Mouse (Mus musculus): ENCODE measurements around the gene Fxyd5. TPM values are rescaled to one million over a fixed set of nuclear protein-coding genes. Genes with fewer than 3 reads are reported as not detected.

Gene Fxyd5
- 31.5 and 35.9 TPM in 2 replicates for polyA plus RNA-seq (2015; fragmentation: Nextera tagmentation; extraction: Ambion mirVana)

- 36% methylated on average over 10 of the region's 10 CpGs for WGBS
- H3K27me3 ChIP-seq (ENCODE audit: insufficient read depth, low read length): no peaks in the 10 kb centered on the region
- H3K27ac ChIP-seq: no peak within 1 kb of the TSS; the same call in 1 of the 2 replicates
These were observed at the start of gene Fxyd5 for GRCm38 (mm10) chr7:31042431-31042910. Fxyd5 (minus strand) TSS chr7:31042481.

GRCm38 (mm10) chr7:31089721-31090120, 47.4 kb upstream of the Fxyd5 start:
- no peak overlapping the region for H3K4me2 ChIP-seq (ENCODE audit: low read length)
- H3K4me3 ChIP-seq (replicated peaks; ENCODE audit: low read depth, low read length): no peak overlapping the region
- 68% methylated on average over 2 of the region's 2 CpGs for WGBS
- DNase-seq (ENCODE audit: low spot score) (peak; percentile 39), ATAC-seq (replicated peaks; ENCODE audit: low FRiP score, low read depth) (no peak)
- no peaks in the 10 kb centered on the region for H3K9me3 ChIP-seq (replicated peaks; ENCODE audit: low read length)
- no peaks in the 10 kb centered on the region for H3K27me3 ChIP-seq (ENCODE audit: insufficient read depth, low read length)
- peaks cover 3% of the 10 kb centered on the region; the same call in 1 of the 2 replicates for H3K4me1 ChIP-seq (replicated peaks; ENCODE audit: insufficient read depth, low read length)
- H3K27ac ChIP-seq: 0 out of 2 replicates have a peak overlapping the region, but pooled peaks have one; percentile 36
- H3K36me3 ChIP-seq (ENCODE audit: insufficient read depth, low read length): no peaks in the 10 kb centered on the region
- no peak overlapping the region for H3K9ac ChIP-seq (ENCODE audit: low read depth, low read length)
- TF ChIP-seq CTCF (IDR thresholded peaks at IDR 0.05; ENCODE audit: low read depth): no peak

More at GRCm38 (mm10) chr7:31042431-31042910, at the start of gene Fxyd5:
- peak within 1 kb of the TSS; percentile 24; the same call in 1 of the 2 replicates for H3K9ac ChIP-seq (ENCODE audit: low read depth, low read length)
- no peak for TF ChIP-seq CTCF (IDR thresholded peaks at IDR 0.05; ENCODE audit: low read depth)
- ATAC-seq (replicated peaks; ENCODE audit: low FRiP score, low read depth) (no peak), DNase-seq (ENCODE audit: low spot score) (no peak)
- peaks cover 10% of the 10 kb centered on the region; the same call in 1 of the 2 replicates for H3K4me1 ChIP-seq (replicated peaks; ENCODE audit: insufficient read depth, low read length)
- no peaks in the 10 kb centered on the region for H3K9me3 ChIP-seq (replicated peaks; ENCODE audit: low read length)
- no peaks in the 10 kb centered on the region for H3K36me3 ChIP-seq (ENCODE audit: insufficient read depth, low read length)
- H3K4me3 ChIP-seq (replicated peaks; ENCODE audit: low read depth, low read length): peak within 1 kb of the TSS; percentile 27
- H3K4me2 ChIP-seq (ENCODE audit: low read length): peak within 1 kb of the TSS; percentile 61

GRCm38 (mm10) chr7:31088206-31088605, 45.9 kb upstream of the Fxyd5 start:
- H3K27me3 ChIP-seq (ENCODE audit: insufficient read depth, low read length): no peaks in the 10 kb centered on the region
- H3K9me3 ChIP-seq (replicated peaks; ENCODE audit: low read length): no peaks in the 10 kb centered on the region
- H3K9ac ChIP-seq (ENCODE audit: low read depth, low read length): no peak overlapping the region
- ATAC-seq (replicated peaks; ENCODE audit: low FRiP score, low read depth) (no peak), DNase-seq (ENCODE audit: low spot score) (no peak)
- no peaks in the 10 kb centered on the region for H3K36me3 ChIP-seq (ENCODE audit: insufficient read depth, low read length)
- WGBS: 68% methylated on average over 3 of the region's 3 CpGs
- no peak overlapping the region for H3K4me2 ChIP-seq (ENCODE audit: low read length)
- TF ChIP-seq CTCF (IDR thresholded peaks at IDR 0.05; ENCODE audit: low read depth): no peak
- no peak overlapping the region for H3K27ac ChIP-seq
- H3K4me3 ChIP-seq (replicated peaks; ENCODE audit: low read depth, low read length): no peak overlapping the region
- peaks cover 6% of the 10 kb centered on the region; the same call in 1 of the 2 replicates for H3K4me1 ChIP-seq (replicated peaks; ENCODE audit: insufficient read depth, low read length)

GRCm38 (mm10) chr7:31087262-31087661, 45.0 kb upstream of the Fxyd5 start:
- DNase-seq (ENCODE audit: low spot score) (no peak), ATAC-seq (replicated peaks; ENCODE audit: low FRiP score, low read depth) (no peak)
- 41% methylated on average over 2 of the region's 2 CpGs for WGBS
- H3K9me3 ChIP-seq (replicated peaks; ENCODE audit: low read length): no peaks in the 10 kb centered on the region
- no peak overlapping the region for H3K4me3 ChIP-seq (replicated peaks; ENCODE audit: low read depth, low read length)
- H3K36me3 ChIP-seq (ENCODE audit: insufficient read depth, low read length): no peaks in the 10 kb centered on the region
- H3K27ac ChIP-seq: no peak overlapping the region
- H3K4me1 ChIP-seq (replicated peaks; ENCODE audit: insufficient read depth, low read length): peaks cover 6% of the 10 kb centered on the region; the same call in 1 of the 2 replicates
- no peak overlapping the region for H3K4me2 ChIP-seq (ENCODE audit: low read length)
- H3K27me3 ChIP-seq (ENCODE audit: insufficient read depth, low read length): no peaks in the 10 kb centered on the region
- H3K9ac ChIP-seq (ENCODE audit: low read depth, low read length): no peak overlapping the region
- TF ChIP-seq CTCF (IDR thresholded peaks at IDR 0.05; ENCODE audit: low read depth): no peak

GRCm38 (mm10) chr7:31086175-31086755, 44.0 kb upstream of the Fxyd5 start:
- Histone ChIP-seq H3K9me3 (replicated peaks; ENCODE audit: low read length) (no peaks in the 10 kb centered on the region), H3K27me3 (ENCODE audit: insufficient read depth, low read length) (no peaks in the 10 kb centered on the region), H3K4me2 (ENCODE audit: low read length) (no peak overlapping the region), H3K9ac (ENCODE audit: low read depth, low read length) (no peak overlapping the region), H3K36me3 (ENCODE audit: insufficient read depth, low read length) (no peaks in the 10 kb centered on the region), H3K27ac (no peak overlapping the region), H3K4me1 (replicated peaks; ENCODE audit: insufficient read depth, low read length) (peaks cover 6% of the 10 kb centered on the region; the same call in 1 of the 2 replicates), H3K4me3 (replicated peaks; ENCODE audit: low read depth, low read length) (no peak overlapping the region)
- TF ChIP-seq CTCF (IDR thresholded peaks at IDR 0.05; ENCODE audit: low read depth): no peak
- no peak for ATAC-seq (replicated peaks; ENCODE audit: low FRiP score, low read depth)
- no peak for DNase-seq (ENCODE audit: low spot score)
- WGBS: 82% methylated on average over 9 of the region's 9 CpGs

GRCm38 (mm10) chr7:31085171-31085570, 42.9 kb upstream of the Fxyd5 start:
- no peak for DNase-seq (ENCODE audit: low spot score)
- peaks cover 6% of the 10 kb centered on the region; the same call in 1 of the 2 replicates for H3K4me1 ChIP-seq (replicated peaks; ENCODE audit: insufficient read depth, low read length)
- no peak overlapping the region for H3K27ac ChIP-seq
- TF ChIP-seq CTCF (IDR thresholded peaks at IDR 0.05; ENCODE audit: low read depth): no peak
- H3K27me3 ChIP-seq (ENCODE audit: insufficient read depth, low read length): no peaks in the 10 kb centered on the region
- no peak overlapping the region for H3K9ac ChIP-seq (ENCODE audit: low read depth, low read length)
- WGBS: 39% methylated on average over 3 of the region's 3 CpGs
- no peaks in the 10 kb centered on the region for H3K9me3 ChIP-seq (replicated peaks; ENCODE audit: low read length)
- no peak overlapping the region for H3K4me3 ChIP-seq (replicated peaks; ENCODE audit: low read depth, low read length)
- H3K4me2 ChIP-seq (ENCODE audit: low read length): no peak overlapping the region
- ATAC-seq (replicated peaks; ENCODE audit: low FRiP score, low read depth): no peak
- H3K36me3 ChIP-seq (ENCODE audit: insufficient read depth, low read length): no peaks in the 10 kb centered on the region
